Comparison of ENCODE assay signal across 11 mouse cellular contexts in the genomic region with DNA sequence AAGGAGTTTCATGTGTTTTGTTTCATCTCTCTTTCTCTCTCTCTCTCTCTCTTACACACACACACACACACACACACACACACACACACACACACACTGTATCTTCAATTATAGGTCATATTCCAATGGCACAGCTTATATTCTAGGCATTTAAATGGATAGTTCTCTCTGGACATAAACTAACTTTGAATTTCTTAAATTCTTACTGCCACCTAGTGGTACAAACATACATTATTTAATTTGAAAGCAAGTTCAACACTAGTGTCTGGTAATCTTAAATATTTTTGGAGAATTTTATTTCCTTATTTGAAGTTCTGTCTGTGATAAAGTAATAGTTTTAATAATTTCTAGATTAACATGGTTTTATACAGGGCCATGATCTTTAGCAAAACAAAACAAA. TPM values are rescaled to one million over a fixed set of nuclear protein-coding genes. Genes with fewer than 3 reads are reported as not detected.
DNase-seq lines count a peak whose midpoint lies in the region; ATAC-seq and TF ChIP-seq lines count a peak whose summit lies in the region.
"Had no signal": no experiment of that assay in that cellular context is flagged by ENCODE, and none has a peak within 500 bp of the region (broad histone marks: within the 10 kb centered on the region; RNA-seq: fewer than 3 reads in every experiment).

No protein-coding gene starts in this region.

- no peaks in the 10 kb centered on the region for H3K4me1 ChIP-seq in heart, embryonic 10.5 days
- no peaks in the 10 kb centered on the region for H3K4me1 ChIP-seq in midbrain, postnatal 0 days (ENCODE audit: insufficient read depth, low read length)
- H3K4me1 ChIP-seq in midbrain, embryonic 11.5 days (ENCODE audit: control insufficient read depth, insufficient read depth, low read length) = no peaks in the 10 kb centered on the region
- H3K4me1 ChIP-seq: hindbrain, embryonic 15.5 days; neural tube, embryonic 12.5 days had no signal

- H3K27ac ChIP-seq in heart, embryonic 10.5 days = no peak overlapping the region
- H3K27ac ChIP-seq in midbrain, postnatal 0 days (ENCODE audit: low read depth, low read length) = no peak overlapping the region
- H3K27ac ChIP-seq in midbrain, embryonic 11.5 days (ENCODE audit: low read depth, low read length) = no peak overlapping the region
- H3K27ac ChIP-seq: hindbrain, embryonic 15.5 days; macrophage; neural tube, embryonic 12.5 days had no signal

- H3K36me3 ChIP-seq in heart, embryonic 10.5 days = peaks cover 76% of the 10 kb centered on the region
- peaks cover 47% of the 10 kb centered on the region for H3K36me3 ChIP-seq in midbrain, postnatal 0 days (ENCODE audit: insufficient read depth, low read length)
- H3K36me3 ChIP-seq in midbrain, embryonic 11.5 days (ENCODE audit: control insufficient read depth, insufficient read depth, low read length) = peaks cover 22% of the 10 kb centered on the region

- ATAC-seq in midbrain, postnatal 0 days (ENCODE audit: low FRiP score) = no peak
- no peak for ATAC-seq in midbrain, embryonic 11.5 days (ENCODE audit: low FRiP score)
- peak; percentile 62 for ATAC-seq in erythroblast, adult 5-6 weeks (replicated peaks; ENCODE audit: low FRiP score, poor library complexity, severe bottlenecking)

- H3K9me3 ChIP-seq in heart, embryonic 10.5 days = no peaks in the 10 kb centered on the region
- H3K9me3 ChIP-seq in midbrain, postnatal 0 days (ENCODE audit: low read length) = no peaks in the 10 kb centered on the region
- H3K9me3 ChIP-seq in midbrain, embryonic 11.5 days (ENCODE audit: control insufficient read depth, low read length) = no peaks in the 10 kb centered on the region
- H3K9me3 ChIP-seq: hindbrain, embryonic 15.5 days; neural tube, embryonic 12.5 days had no signal

- peak; percentile 7 for DNase-seq in heart, adult 8-10 months (ENCODE audit: low spot score)
- no peak for DNase-seq in heart, embryonic 10.5 days (ENCODE audit: low spot score)
- DNase-seq in midbrain, postnatal 0 days (ENCODE audit: low spot score) = peak; percentile 36
- no peak for DNase-seq in midbrain, embryonic 11.5 days (ENCODE audit: low spot score, missing footprints)
- no peak for DNase-seq in spleen, postnatal 10 days (ENCODE audit: low spot score in 2 of 2)
- DNase-seq in adrenal gland, postnatal 25 days = no peak
- DNase-seq: adrenal gland, postnatal 36 days had no signal

- H3K4me3 ChIP-seq in heart, embryonic 10.5 days = no peak overlapping the region
- no peak overlapping the region for H3K4me3 ChIP-seq in midbrain, postnatal 0 days (ENCODE audit: low read depth, low read length)
- H3K4me3 ChIP-seq in midbrain, embryonic 11.5 days (ENCODE audit: low read depth, low read length) = no peak overlapping the region
- H3K4me3 ChIP-seq: hindbrain, embryonic 15.5 days; neural tube, embryonic 12.5 days had no signal

- peak; percentile 69 for TF ChIP-seq CTCF in midbrain, postnatal 0 days (IDR thresholded peaks at IDR 0.05)

- H3K4me2 ChIP-seq in midbrain, postnatal 0 days (ENCODE audit: low read depth, low read length, poor library complexity, severe bottlenecking) = no peak overlapping the region
- H3K4me2 ChIP-seq in midbrain, embryonic 11.5 days = no peak overlapping the region
- H3K4me2 ChIP-seq: hindbrain, embryonic 15.5 days; neural tube, embryonic 12.5 days had no signal

- H3K27me3 ChIP-seq in heart, embryonic 10.5 days (ENCODE audit: insufficient read depth, poor library complexity, severe bottlenecking) = no peaks in the 10 kb centered on the region
- no peaks in the 10 kb centered on the region for H3K27me3 ChIP-seq in midbrain, postnatal 0 days (ENCODE audit: insufficient read depth, low read length)
- H3K27me3 ChIP-seq in midbrain, embryonic 11.5 days (ENCODE audit: control insufficient read depth, insufficient read depth, low read length) = no peaks in the 10 kb centered on the region
- H3K27me3 ChIP-seq: hindbrain, embryonic 15.5 days; neural tube, embryonic 12.5 days had no signal

- H3K9ac ChIP-seq in midbrain, postnatal 0 days (replicated peaks; ENCODE audit: low read length, poor library complexity, severe bottlenecking) = no peak overlapping the region
- H3K9ac ChIP-seq in midbrain, embryonic 11.5 days (ENCODE audit: low read length) = no peak overlapping the region
- H3K9ac ChIP-seq: hindbrain, embryonic 15.5 days; neural tube, embryonic 12.5 days had no signal

RNA-seq across cellular contexts. Expression of a gene that starts 10.8 kb away (rescaled TPM):
- total RNA-seq in heart, adult 8-10 months (2022) = 10 to 100 TPM; 19.7 to 20.5 (median 20.2) TPM
- polyA plus RNA-seq in heart, embryonic 10.5 days (2016; fragmentation: Nextera tagmentation; extraction: Ambion mirVana) = 93.8 and 103 TPM in 2 replicates
- total RNA-seq in midbrain, postnatal 0 days (2014; rRNA removed) = 41.4 and 42.6 TPM in 2 replicates
- polyA plus RNA-seq in midbrain, postnatal 0 days (2015; fragmentation: Nextera tagmentation; extraction: Ambion mirVana) = 48.1 and 49.7 TPM in 2 replicates
- 112 and 116 TPM in 2 replicates for polyA plus RNA-seq in midbrain, embryonic 11.5 days (2014; fragmentation: Nextera tagmentation; extraction: Ambion mirVana)
- 12.7 and 17.5 TPM in 2 replicates for total RNA-seq in erythroblast, adult 5-6 weeks (2015; ENCODE audit: low replicate concordance)
- total RNA-seq in erythroblast, adult 5-6 weeks (2017; ENCODE audit: low replicate concordance) = 10.0 and 11.8 TPM in 2 replicates
- total RNA-seq in adrenal gland, postnatal 25 days (2021) = 50.3 and 50.9 TPM in 2 replicates

RNA-seq across cellular contexts. Expression of a gene that starts 11.1 kb away (rescaled TPM):
- total RNA-seq in heart, adult 8-10 months (2022) = 10 to 100 TPM; 15.7 to 19.5 (median 17.5) TPM
- 22.2 and 26.5 TPM in 2 replicates for polyA plus RNA-seq in heart, embryonic 10.5 days (2016; fragmentation: Nextera tagmentation; extraction: Ambion mirVana)
- 43.2 and 52.1 TPM in 2 replicates for total RNA-seq in midbrain, postnatal 0 days (2014; rRNA removed)
- 33.8 and 34.2 TPM in 2 replicates for polyA plus RNA-seq in midbrain, postnatal 0 days (2015; fragmentation: Nextera tagmentation; extraction: Ambion mirVana)
- 27.1 and 28.2 TPM in 2 replicates for polyA plus RNA-seq in midbrain, embryonic 11.5 days (2014; fragmentation: Nextera tagmentation; extraction: Ambion mirVana)
- 10.2 and 16.9 TPM in 2 replicates for total RNA-seq in erythroblast, adult 5-6 weeks (2015; ENCODE audit: low replicate concordance)
- 18.0 and 19.2 TPM in 2 replicates for total RNA-seq in erythroblast, adult 5-6 weeks (2017; ENCODE audit: low replicate concordance)
- total RNA-seq in adrenal gland, postnatal 25 days (2021) = 36.8 and 38.4 TPM in 2 replicates

RNA-seq across cellular contexts. Expression of a gene that starts 53.3 kb away (rescaled TPM):
- total RNA-seq in heart, adult 8-10 months (2022) = 10 to 100 TPM; 10.8 to 12.4 (median 11.5) TPM
- polyA plus RNA-seq in heart, embryonic 10.5 days (2016; fragmentation: Nextera tagmentation; extraction: Ambion mirVana) = 33.7 and 42.3 TPM in 2 replicates
- 15.1 and 18.0 TPM in 2 replicates for total RNA-seq in midbrain, postnatal 0 days (2014; rRNA removed)
- polyA plus RNA-seq in midbrain, postnatal 0 days (2015; fragmentation: Nextera tagmentation; extraction: Ambion mirVana) = 12.7 and 13.9 TPM in 2 replicates
- polyA plus RNA-seq in midbrain, embryonic 11.5 days (2014; fragmentation: Nextera tagmentation; extraction: Ambion mirVana) = 17.3 and 18.1 TPM in 2 replicates
- total RNA-seq in erythroblast, adult 5-6 weeks (2015; ENCODE audit: low replicate concordance) = 39.6 and 74.4 TPM in 2 replicates
- 27.5 and 31.5 TPM in 2 replicates for total RNA-seq in erythroblast, adult 5-6 weeks (2017; ENCODE audit: low replicate concordance)
- total RNA-seq in adrenal gland, postnatal 25 days (2021) = 94.6 and 149 TPM in 2 replicates

Comparison
In these comparisons a context has a peak if more than half of its experiments do, and no peak if none do; other contexts are left out.
1. DNase-seq: peak in heart, adult 8-10 months (single experiment) and midbrain, postnatal 0 days (single experiment); none in heart, embryonic 10.5 days (single experiment), midbrain, embryonic 11.5 days (single experiment), spleen, postnatal 10 days (0 of 2) and adrenal gland, postnatal 25 days (single experiment).